Mouse (Mus musculus): ENCODE measurements at regions not wholly inside any gene's neighbourhood (a gene's known extent, or its start where the extent isn't known, plus 50 kb on each side); places are given as distances from the start of the nearest gene placed in this dataset.

- no peak for DNase-seq
Observed at GRCm38 (mm10) chr2:133614672-133615071, 62.7 kb downstream of the Bmp2 start.

GRCm38 (mm10) chr2:133615299-133615698 lies 63.3 kb downstream of the Bmp2 start:
- DNase-seq, result no peak

- DNase-seq, result no peak
Observed at GRCm38 (mm10) chr2:133617317-133617835, 65.4 kb downstream of the Bmp2 start.

GRCm38 (mm10) chr2:133622523-133622922 lies 70.6 kb downstream of the Bmp2 start:
- DNase-seq, result no peak

- DNase-seq, result no peak
Observed at GRCm38 (mm10) chr2:133625542-133625941, 73.6 kb downstream of the Bmp2 start.

GRCm38 (mm10) chr2:133628874-133629273 lies 76.9 kb downstream of the Bmp2 start:
- no peak for DNase-seq

DNA sequence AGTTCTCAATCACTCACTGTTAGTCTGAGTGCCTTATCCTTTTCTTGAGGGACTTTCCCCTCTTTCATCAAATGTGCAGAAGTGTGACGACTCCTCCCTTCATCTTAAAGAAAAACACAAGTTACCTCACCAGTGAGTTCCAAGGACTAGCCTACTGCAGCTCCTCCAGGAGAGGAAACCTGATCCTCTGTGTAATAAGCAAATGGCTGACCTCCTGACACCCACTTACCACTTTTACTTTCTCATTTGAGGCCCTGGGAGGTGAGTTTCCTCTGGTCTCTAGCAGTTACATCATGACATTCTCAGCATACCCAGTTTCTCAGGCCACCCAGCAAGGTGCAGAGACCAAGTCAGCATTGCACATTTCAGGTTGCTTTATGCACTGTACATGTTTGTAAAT lies 83.5 kb downstream of the Bmp2 start:
- no peak for DNase-seq

- no peak for DNase-seq
Observed at GRCm38 (mm10) chr2:133649874-133650481, 98.0 kb downstream of the Bmp2 start.

DNA sequence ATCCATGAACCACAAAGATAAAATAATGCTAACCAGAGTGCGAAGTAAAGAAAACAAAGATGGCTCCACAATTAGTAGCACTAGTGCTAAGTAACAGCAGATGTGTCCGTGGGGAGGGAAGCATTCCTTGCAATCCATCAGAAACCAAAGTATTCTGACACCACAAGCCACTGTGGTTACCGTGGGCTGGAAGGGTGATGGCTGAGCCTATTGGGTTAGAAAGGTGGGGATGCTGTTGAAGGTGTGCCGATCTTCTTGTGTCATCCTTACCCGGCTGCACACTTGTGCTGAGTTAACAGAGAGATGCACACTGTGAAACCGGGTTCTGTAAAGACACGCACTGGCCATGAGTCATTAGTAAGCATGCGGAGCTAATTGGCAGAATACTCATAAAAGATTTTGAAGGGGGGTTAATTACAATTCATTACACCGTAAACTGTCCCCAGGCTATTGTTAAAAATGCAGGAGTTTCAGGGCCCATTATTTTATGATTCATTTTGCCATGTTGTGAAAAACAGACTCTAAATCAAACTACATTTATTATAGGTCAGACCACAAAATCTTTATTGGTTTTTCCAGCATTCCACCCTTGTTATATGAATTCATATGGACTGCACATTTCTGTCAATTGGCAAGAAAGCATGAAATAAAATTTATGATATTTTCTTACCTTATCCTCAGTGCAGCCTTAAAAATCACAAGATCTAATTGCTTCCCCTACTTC lies 114.5 kb downstream of the Bmp2 start:
- DNase-seq, result no peak

- no peak for DNase-seq
Observed at GRCm38 (mm10) chr2:133667055-133667395, 115.1 kb downstream of the Bmp2 start.

DNA sequence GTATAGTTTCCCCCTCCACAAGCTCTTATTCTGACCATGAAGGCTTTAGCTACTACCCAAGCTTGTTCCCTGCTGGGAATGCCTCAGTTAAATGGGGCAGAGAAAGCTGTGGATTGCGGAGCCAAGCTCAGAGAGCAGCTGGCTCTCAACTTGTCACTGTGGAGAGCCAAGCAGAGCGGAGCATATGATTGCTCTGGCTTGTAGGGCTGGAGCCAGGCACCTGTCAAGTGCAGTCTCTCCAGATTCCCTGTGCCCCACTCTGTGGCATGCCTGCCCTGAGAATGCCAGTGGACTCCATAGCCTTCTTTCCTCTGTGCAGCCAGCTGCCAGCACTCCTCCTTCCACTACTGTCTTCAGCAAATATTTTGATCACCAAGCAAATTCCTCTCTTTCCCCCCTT lies 117.9 kb downstream of the Bmp2 start:
- no peak for DNase-seq

GRCm38 (mm10) chr2:133671528-133671927 lies 119.6 kb downstream of the Bmp2 start:
- DNase-seq, result no peak

GRCm38 (mm10) chr2:133684367-133684766 lies 132.4 kb downstream of the Bmp2 start:
- no peak for DNase-seq

- no peak for DNase-seq
Observed at GRCm38 (mm10) chr2:133688121-133688787, 136.3 kb downstream of the Bmp2 start.

DNA sequence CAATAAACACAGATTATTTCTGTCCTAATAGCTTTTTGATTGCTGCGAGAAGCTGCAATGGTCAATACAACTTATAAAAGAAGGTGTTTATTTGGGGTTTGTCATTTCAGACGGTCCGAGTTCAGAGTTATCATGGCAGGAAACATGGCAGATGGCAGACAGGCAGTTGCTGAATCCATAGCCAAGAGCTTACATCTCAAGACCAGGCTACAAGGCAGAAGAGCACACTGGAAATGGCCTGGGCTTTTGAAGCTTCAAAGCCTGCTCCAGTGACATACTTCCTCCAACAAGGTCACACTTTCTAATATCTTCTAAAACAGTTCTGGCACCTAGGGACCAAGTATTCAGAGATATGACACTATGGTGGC lies 136.8 kb downstream of the Bmp2 start:
- no peak for DNase-seq

GRCm38 (mm10) chr2:133708735-133709584 lies 157.0 kb downstream of the Bmp2 start:
- no peak for DNase-seq

- no peak for DNase-seq
Observed at GRCm38 (mm10) chr2:133716243-133716642, 164.3 kb downstream of the Bmp2 start.

GRCm38 (mm10) chr2:133717076-133717475 lies 165.1 kb downstream of the Bmp2 start:
- no peak for DNase-seq

GRCm38 (mm10) chr2:133724310-133724709 lies 172.4 kb downstream of the Bmp2 start:
- no peak for DNase-seq

- no peak for DNase-seq
Observed at GRCm38 (mm10) chr2:133724757-133725156, 172.8 kb downstream of the Bmp2 start.

DNA sequence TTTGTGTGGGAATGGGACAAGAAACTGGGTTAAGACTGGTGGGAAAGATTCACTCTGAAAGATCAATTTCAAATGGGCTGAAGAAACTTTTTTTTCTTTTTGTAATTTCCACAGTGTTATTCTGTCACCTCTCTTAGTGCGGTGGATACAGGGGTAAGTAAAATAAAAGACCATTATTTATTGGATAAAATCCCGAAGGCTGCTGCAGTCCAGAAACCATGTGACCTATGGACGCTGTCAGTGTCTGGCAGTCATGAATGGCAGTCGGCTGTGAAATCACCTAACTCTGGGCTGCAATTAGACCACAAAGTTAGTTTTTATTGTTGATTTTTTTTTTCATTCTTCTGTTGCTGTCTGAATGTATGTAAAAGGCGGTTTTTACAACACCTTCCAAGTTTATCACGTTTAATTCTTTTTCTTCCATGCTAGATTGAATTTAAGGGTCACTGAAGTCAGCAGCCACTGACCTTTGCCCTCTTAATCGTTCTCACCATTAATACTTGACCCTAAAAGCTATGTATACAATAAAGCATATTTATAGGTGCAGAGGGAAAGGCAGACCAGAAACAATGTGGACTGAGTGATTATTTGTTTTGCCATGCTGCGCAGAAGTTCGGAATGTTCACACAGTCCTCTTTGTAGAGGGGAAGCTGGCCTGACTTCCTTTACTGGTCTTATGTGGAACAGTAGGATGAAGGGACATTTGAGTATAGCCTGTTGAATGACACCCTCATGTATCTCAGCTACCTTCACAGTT lies 182.7 kb downstream of the Bmp2 start:
- no peak for DNase-seq

DNA sequence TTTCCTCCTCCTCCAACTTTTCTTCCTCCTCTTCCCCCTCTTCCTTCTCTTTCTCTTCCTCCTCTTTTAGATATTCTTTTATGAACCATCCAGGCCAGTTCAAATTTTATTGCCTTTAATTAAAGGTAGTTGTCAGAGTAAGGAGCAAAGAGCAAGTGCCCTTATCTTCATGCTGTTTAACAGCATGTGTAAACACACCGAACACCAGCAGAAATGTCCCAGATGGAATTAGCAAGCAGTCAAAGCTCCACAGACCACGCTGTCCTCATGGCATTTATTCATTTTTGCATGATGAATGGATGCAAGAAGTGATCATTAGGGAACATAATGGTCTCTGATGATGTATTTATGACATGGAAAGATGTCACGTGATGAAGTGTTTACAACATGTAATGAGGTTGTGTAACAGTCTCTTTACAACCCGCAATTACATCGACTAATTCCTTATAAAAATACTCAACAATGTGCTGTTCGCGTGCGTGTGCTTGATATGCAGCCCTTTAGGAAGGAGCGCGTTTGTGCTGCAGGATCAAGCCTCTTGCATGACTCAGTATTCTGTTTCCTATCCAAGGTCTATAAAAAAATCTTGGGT lies 187.0 kb downstream of the Bmp2 start:
- DNase-seq, result no peak

Measured in cerebellum, adult 9-10 months (tissue).